Mouse (Mus musculus): Measurements from ENCODE around the gene Rps6ka5. TPM values are rescaled to one million over a fixed set of nuclear protein-coding genes. Genes with fewer than 3 reads are reported as not detected.
A peak's percentile ranks its signal among the peaks of the same experiment; 100 is the strongest.

The Rps6ka5 gene
- polyA plus RNA-seq (2016; fragmentation: Nextera tagmentation; extraction: Ambion mirVana), result 2.4 and 2.9 TPM in 2 replicates

DNA sequence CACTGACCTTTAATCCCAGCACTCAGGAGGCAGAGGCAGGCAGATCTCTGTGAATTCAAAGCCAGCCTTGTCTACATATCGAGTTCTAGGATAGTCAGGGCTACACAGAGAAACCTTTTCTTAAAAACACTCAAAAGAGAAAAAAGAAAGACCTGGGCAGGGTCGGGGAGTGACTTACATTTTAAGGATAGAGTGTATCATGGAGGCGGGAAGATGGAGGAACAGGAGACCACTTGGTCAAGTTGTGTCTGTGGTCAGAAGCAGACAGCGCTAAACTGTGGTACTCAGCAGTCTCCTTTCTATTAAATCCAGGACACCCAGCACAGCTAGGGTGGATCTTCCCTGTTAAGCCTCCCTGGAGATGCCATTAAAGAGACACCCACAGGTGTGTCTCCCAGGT, at the start of gene Rps6ka5:
Gene Rps6ka5 (minus strand): TSS at position 333 of the 400 bp plus-strand sequence.
- Histone ChIP-seq H3K4me1 (peaks cover 16% of the 10 kb centered on the region), H3K9me3 (replicated peaks) (0 out of 2 replicates have a peak, but pooled peaks cover 2% of the 10 kb centered on the region), H3K27me3 (ENCODE audit: low read depth, poor library complexity, severe bottlenecking) (no peaks in the 10 kb centered on the region), H3K27ac (replicated peaks) (no peak within 1 kb of the TSS), H3K36me3 (no peaks in the 10 kb centered on the region), H3K4me3 (peak within 1 kb of the TSS; percentile 73)
- 90% methylated on average over 4 of the region's 4 CpGs for WGBS
- no peak for DNase-seq (ENCODE audit: low spot score)

DNA sequence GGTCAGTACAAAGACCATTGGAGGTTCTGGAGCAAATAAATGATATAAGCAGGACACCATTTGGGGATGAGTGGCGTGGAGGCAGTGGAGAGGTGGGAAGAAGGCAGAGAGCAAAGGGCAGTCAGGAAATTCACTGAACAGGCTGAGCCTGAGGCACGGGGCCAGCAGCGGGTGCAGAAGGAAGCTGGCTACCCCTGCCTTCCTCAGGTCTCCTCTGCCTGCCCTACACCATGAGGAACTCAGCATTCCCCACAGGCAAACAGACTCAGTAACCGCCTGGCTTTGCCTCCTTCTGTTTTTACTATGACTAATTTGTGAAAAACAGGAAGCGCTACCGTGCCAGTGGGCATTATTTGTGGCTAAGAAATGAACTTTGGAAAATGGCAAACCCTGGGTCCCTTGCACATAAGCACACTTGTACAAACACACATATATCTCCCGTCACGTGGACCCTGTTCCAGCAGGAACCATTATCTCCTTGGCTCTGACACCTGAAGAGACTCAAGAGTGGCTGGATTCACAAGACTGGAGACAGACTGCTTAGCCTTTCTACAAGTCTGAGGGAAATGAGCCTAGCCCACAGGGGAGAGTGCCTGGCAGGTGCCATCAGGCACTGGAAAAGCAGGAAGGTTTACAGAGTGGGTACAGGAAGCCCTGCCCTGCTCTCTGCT, 49.3 kb upstream of the Rps6ka5 start:
- peaks cover 6% of the 10 kb centered on the region for H3K4me1 ChIP-seq
- 89% methylated on average over 8 of the region's 8 CpGs for WGBS

DNA sequence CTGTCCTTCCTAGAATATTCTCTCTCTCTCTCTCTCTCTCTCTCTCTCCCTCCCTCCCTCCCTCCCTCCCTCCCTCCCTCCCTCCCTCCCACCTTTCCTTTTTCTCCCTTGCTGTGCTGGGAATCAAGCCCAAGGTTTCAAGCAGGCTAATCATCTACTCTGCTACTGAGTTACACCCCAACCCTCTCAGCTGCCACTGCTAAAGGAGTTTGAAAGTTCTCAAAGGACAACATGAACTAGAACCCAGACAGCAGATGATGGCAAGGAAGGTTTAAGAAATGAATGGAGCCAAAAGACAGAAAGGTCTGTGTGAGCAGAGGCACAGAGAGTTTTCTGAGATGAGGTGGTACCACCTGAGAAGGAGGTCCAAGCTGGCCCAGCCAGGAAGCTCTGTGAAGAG, 48.5 kb upstream of the Rps6ka5 start:
- Histone ChIP-seq H3K4me3 (no peak overlapping the region), H3K27me3 (ENCODE audit: low read depth, poor library complexity, severe bottlenecking) (no peaks in the 10 kb centered on the region), H3K9me3 (replicated peaks) (no peaks in the 10 kb centered on the region), H3K36me3 (no peaks in the 10 kb centered on the region), H3K4me1 (peaks cover 6% of the 10 kb centered on the region), H3K27ac (replicated peaks) (no peak overlapping the region)
- no peak for DNase-seq (ENCODE audit: low spot score)

More for the DNA sequence above, 49.3 kb upstream of the Rps6ka5 start:
- Histone ChIP-seq H3K27ac (replicated peaks) (no peak overlapping the region), H3K9me3 (replicated peaks) (no peaks in the 10 kb centered on the region), H3K27me3 (ENCODE audit: low read depth, poor library complexity, severe bottlenecking) (no peaks in the 10 kb centered on the region), H3K4me3 (no peak overlapping the region), H3K36me3 (no peaks in the 10 kb centered on the region)
- no peak for DNase-seq (ENCODE audit: low spot score)

- no peaks in the 10 kb centered on the region for H3K27me3 ChIP-seq (ENCODE audit: low read depth, poor library complexity, severe bottlenecking)
- no peak for DNase-seq (ENCODE audit: low spot score)
- no peak overlapping the region for H3K27ac ChIP-seq (replicated peaks)
- no peaks in the 10 kb centered on the region for H3K9me3 ChIP-seq (replicated peaks)
- H3K36me3 ChIP-seq, result no peaks in the 10 kb centered on the region
- WGBS, result 88% methylated on average over 7 of the region's 7 CpGs
- H3K4me1 ChIP-seq, result peaks cover 6% of the 10 kb centered on the region
- no peak overlapping the region for H3K4me3 ChIP-seq
Measured at GRCm38 (mm10) chr12:100774756-100775155, 48.0 kb upstream of the Rps6ka5 start.

- Histone ChIP-seq H3K36me3 (no peaks in the 10 kb centered on the region), H3K4me1 (no peaks in the 10 kb centered on the region), H3K9me3 (replicated peaks) (no peaks in the 10 kb centered on the region), H3K27me3 (ENCODE audit: low read depth, poor library complexity, severe bottlenecking) (no peaks in the 10 kb centered on the region), H3K4me3 (no peak overlapping the region), H3K27ac (replicated peaks) (no peak overlapping the region)
- 65% methylated on average over 7 of the region's 7 CpGs for WGBS
- DNase-seq (ENCODE audit: low spot score), result no peak
Measured at GRCm38 (mm10) chr12:100772230-100772984, 45.6 kb upstream of the Rps6ka5 start.

DNA sequence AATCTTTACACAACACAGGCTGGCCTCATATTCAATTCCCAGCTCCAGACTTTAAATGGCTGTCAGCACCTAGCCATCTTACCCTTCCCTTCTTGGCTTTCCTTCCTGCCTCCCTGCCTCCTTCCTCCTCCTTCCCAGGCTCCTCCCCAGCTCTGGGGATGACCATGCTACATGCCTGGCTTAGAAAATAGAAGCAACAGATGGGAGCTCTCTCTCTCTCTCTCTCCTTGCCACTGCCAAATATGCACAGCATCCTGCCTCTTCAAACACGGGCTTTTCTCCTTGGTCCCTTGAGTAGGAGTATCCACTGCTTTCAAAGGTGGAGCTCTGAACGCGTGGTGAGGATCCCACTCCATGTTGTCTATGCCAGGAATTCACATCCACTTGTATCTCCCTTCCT, 44.0 kb upstream of the Rps6ka5 start:
- WGBS, result 81% methylated on average over 3 of the region's 3 CpGs
- Histone ChIP-seq H3K4me1 (no peaks in the 10 kb centered on the region), H3K27me3 (ENCODE audit: low read depth, poor library complexity, severe bottlenecking) (no peaks in the 10 kb centered on the region), H3K36me3 (no peaks in the 10 kb centered on the region), H3K27ac (replicated peaks) (no peak overlapping the region), H3K9me3 (replicated peaks) (no peaks in the 10 kb centered on the region), H3K4me3 (no peak overlapping the region)
- DNase-seq (ENCODE audit: low spot score), result no peak

DNA sequence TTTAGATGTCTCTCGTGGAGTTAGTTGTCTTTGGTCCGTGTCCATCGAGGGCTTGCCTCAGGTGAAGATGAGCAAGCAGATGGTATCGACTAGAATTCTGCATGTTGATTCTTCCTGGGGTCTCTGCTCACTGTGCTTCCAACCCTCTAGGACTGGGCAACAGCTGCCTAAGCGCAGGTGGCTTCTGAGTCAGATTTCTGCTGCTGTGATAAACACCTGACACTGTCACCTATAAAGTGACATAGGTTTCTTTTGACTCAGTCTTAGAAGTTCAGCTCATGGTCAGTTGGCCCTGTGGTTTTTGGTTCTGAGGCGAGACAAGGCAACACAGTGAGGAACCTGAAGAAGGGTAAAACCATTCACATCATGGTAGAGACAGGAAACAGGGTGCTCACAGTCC, 43.1 kb upstream of the Rps6ka5 start:
- H3K4me3 ChIP-seq, result no peak overlapping the region
- H3K36me3 ChIP-seq, result no peaks in the 10 kb centered on the region
- H3K27me3 ChIP-seq (ENCODE audit: low read depth, poor library complexity, severe bottlenecking), result no peaks in the 10 kb centered on the region
- no peaks in the 10 kb centered on the region for H3K9me3 ChIP-seq (replicated peaks)
- no peaks in the 10 kb centered on the region for H3K4me1 ChIP-seq
- no peak for DNase-seq (ENCODE audit: low spot score)
- H3K27ac ChIP-seq (replicated peaks), result no peak overlapping the region
- WGBS, result 90% methylated on average over 6 of the region's 6 CpGs

DNA sequence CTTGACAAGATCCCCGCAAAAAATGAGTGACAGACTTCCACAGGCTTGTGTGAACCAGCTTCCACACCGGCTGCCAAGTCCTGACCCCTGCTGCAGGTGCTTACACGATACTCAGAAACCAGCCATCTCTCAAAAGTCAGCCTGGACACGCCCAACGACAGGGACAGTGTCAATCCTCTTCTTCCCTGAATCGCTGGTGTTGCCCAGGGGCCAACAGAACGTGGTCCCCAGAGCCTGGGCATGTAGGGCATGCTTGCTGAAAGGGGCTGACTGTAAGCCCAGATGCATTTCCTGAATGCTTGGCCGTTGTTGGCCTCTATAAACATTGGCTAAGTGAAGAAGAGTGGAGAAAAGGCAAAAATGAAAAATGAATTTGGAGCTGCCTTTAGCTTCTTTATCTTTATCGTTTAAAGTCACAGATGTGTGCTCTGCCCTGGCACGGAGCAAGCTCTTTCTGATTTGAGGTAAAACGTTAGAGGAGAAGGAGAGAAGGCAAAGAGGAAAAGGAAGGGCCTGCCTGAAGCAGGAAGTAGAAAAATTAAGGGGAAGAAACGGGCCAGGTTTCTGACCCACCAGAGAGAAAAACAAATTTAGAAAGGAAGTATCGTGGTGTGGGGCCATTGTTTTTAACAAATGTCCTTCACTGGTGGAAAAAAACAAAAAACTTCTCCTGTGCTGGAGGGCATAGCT, 37.7 kb upstream of the Rps6ka5 start:
- 78% methylated on average over 13 of the region's 13 CpGs for WGBS

GRCm38 (mm10) chr12:100762663-100763425, 36.1 kb upstream of the Rps6ka5 start:
- 78% methylated on average over 11 of the region's 11 CpGs for WGBS

More for the DNA sequence above, 37.7 kb upstream of the Rps6ka5 start:
- Histone ChIP-seq H3K9me3 (replicated peaks) (no peaks in the 10 kb centered on the region), H3K4me1 (peaks cover 12% of the 10 kb centered on the region; the same call in 1 of the 2 replicates), H3K27me3 (ENCODE audit: low read depth, poor library complexity, severe bottlenecking) (no peaks in the 10 kb centered on the region), H3K36me3 (no peaks in the 10 kb centered on the region), H3K4me3 (no peak overlapping the region), H3K27ac (replicated peaks) (no peak overlapping the region)
- DNase-seq (ENCODE audit: low spot score), result no peak

GRCm38 (mm10) chr12:100757427-100757826, 30.6 kb upstream of the Rps6ka5 start:
- no peaks in the 10 kb centered on the region for H3K27me3 ChIP-seq (ENCODE audit: low read depth, poor library complexity, severe bottlenecking)
- H3K27ac ChIP-seq (replicated peaks), result peak overlapping the region; percentile 46
- WGBS, result 36% methylated on average over 4 of the region's 4 CpGs
- H3K9me3 ChIP-seq (replicated peaks), result no peaks in the 10 kb centered on the region
- peaks cover 15% of the 10 kb centered on the region for H3K4me1 ChIP-seq
- no peaks in the 10 kb centered on the region for H3K36me3 ChIP-seq
- peak; percentile 14 for DNase-seq (ENCODE audit: low spot score)
- no peak overlapping the region for H3K4me3 ChIP-seq

More at GRCm38 (mm10) chr12:100762663-100763425, 36.1 kb upstream of the Rps6ka5 start:
- Histone ChIP-seq H3K4me1 (peaks cover 13% of the 10 kb centered on the region), H3K9me3 (replicated peaks) (no peaks in the 10 kb centered on the region), H3K27me3 (ENCODE audit: low read depth, poor library complexity, severe bottlenecking) (no peaks in the 10 kb centered on the region), H3K36me3 (no peaks in the 10 kb centered on the region), H3K27ac (replicated peaks) (no peak overlapping the region), H3K4me3 (no peak overlapping the region)
- DNase-seq (ENCODE audit: low spot score), result no peak

- no peak for DNase-seq (ENCODE audit: low spot score)
- WGBS, result 77% methylated on average over 1 of the region's 1 CpGs
- H3K36me3 ChIP-seq, result no peaks in the 10 kb centered on the region
- H3K27ac ChIP-seq (replicated peaks), result no peak overlapping the region
- no peak overlapping the region for H3K4me3 ChIP-seq
- peaks cover 15% of the 10 kb centered on the region for H3K4me1 ChIP-seq
- H3K27me3 ChIP-seq (ENCODE audit: low read depth, poor library complexity, severe bottlenecking), result no peaks in the 10 kb centered on the region
- no peaks in the 10 kb centered on the region for H3K9me3 ChIP-seq (replicated peaks)
Measured at GRCm38 (mm10) chr12:100753716-100754115, 26.9 kb upstream of the Rps6ka5 start.

GRCm38 (mm10) chr12:100752977-100753376, 26.2 kb upstream of the Rps6ka5 start:
- Histone ChIP-seq H3K9me3 (replicated peaks) (no peaks in the 10 kb centered on the region), H3K27me3 (ENCODE audit: low read depth, poor library complexity, severe bottlenecking) (no peaks in the 10 kb centered on the region), H3K27ac (replicated peaks) (no peak overlapping the region), H3K4me3 (no peak overlapping the region), H3K36me3 (no peaks in the 10 kb centered on the region), H3K4me1 (peaks cover 15% of the 10 kb centered on the region)
- WGBS, result 81% methylated on average over 1 of the region's 1 CpGs
- no peak for DNase-seq (ENCODE audit: low spot score)

All from midbrain, embryonic 10.5 days (tissue).